Mouse (Mus musculus) embryonic facial prominence, embryonic 10.5 days (tissue): Measurements from ENCODE around the gene Tmem182. TPM values are rescaled to one million over a fixed set of nuclear protein-coding genes. Genes with fewer than 3 reads are reported as not detected.

ENCODE experiments used
- DNase-seq: peaks from one replicate; pipeline ENCODE4 v3.0.0-alpha.2; 2017; ENCODE audit warnings: low spot score
- H3K27ac ChIP-seq: fragments of 300-500 bp; sonication (generic); replicated peaks from 2 replicates; pipeline ENCODE4 v1.5.1; 2016; ENCODE audit warnings: mild to moderate bottlenecking
- H3K27me3 ChIP-seq: fragments of 300-500 bp; sonication (generic); replicated peaks from 2 replicates; pipeline ENCODE4 v1.6.1; 2016; ENCODE audit warnings: low read depth, mild to moderate bottlenecking; ENCODE audit not compliant: poor library complexity, severe bottlenecking
- H3K36me3 ChIP-seq: fragments of 300-500 bp; sonication (generic); replicated peaks from 2 replicates; pipeline ENCODE4 v1.6.1; 2016; ENCODE audit warnings: mild to moderate bottlenecking, moderate library complexity
- H3K4me1 ChIP-seq: fragments of 300-500 bp; sonication (generic); 2 replicates; pipeline ENCODE4 v1.6.1; 2016
- H3K4me3 ChIP-seq: fragments of 300-500 bp; sonication (generic); 2 replicates; pipeline ENCODE4 v1.5.1; 2016; ENCODE audit warnings: mild to moderate bottlenecking, moderate library complexity
- H3K9me3 ChIP-seq: fragments of 300-500 bp; sonication (generic); 2 replicates; pipeline ENCODE4 v1.6.1; 2016; ENCODE audit warnings: mild to moderate bottlenecking
- WGBS: fragments of 180-500 bp; shearing (Covaris S2); methylation state at CpG from one replicate; pipeline ENCODE4 v1.1.7; 2016; 5-methylcytosine and 5-hydroxymethylcytosine counted together
- polyA plus RNA-seq: library from polyadenylated mRNA; unstranded; fragments of >200 nt; fragmentation: Nextera tagmentation; extraction: Ambion mirVana; gene quantifications from 2 replicates; pipeline ENCODE4 v1.2.1, GENCODE M21; 2016

The Tmem182 gene
- polyA plus RNA-seq, 1 experiment from 2014 or later, result not detected

GRCm38 (mm10) chr1:40844616-40845015 lies 39.2 kb downstream of the Tmem182 start:
- Histone ChIP-seq H3K36me3 (no peaks in the 10 kb centered on the region), H3K27ac (no peak overlapping the region), H3K4me1 (0 out of 2 replicates have a peak, but pooled peaks cover 6% of the 10 kb centered on the region), H3K27me3 (no peaks in the 10 kb centered on the region), H3K9me3 (no peaks in the 10 kb centered on the region), H3K4me3 (no peak overlapping the region)
- DNase-seq, result peak; percentile 70

GRCm38 (mm10) chr1:40847196-40847938 lies 42.0 kb downstream of the Tmem182 start:
- H3K36me3 ChIP-seq, result no peaks in the 10 kb centered on the region
- WGBS, result 76% methylated on average over 2 of the region's 2 CpGs

DNA sequence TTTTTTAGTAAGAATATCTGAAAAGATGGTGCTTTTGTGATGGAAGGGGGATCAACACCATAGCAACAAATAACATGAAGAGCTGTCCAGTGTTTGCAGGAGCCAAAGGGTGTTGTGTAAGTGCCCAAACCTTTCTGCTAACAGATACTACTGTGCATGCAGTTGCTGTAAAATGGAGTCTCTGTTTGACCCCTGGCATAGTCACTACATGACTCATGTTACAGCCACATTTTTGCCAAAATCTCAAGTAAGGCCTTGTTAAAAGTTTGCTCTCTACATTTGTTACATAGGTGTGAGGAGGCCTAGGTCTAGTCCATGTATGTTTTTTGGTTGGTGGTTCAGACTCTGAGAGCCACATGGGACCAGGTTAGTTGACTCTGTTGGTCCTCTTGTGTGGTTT lies 45.9 kb downstream of the Tmem182 start:
- H3K27ac ChIP-seq, result no peak overlapping the region
- no peak overlapping the region for H3K4me3 ChIP-seq
- H3K36me3 ChIP-seq, result no peaks in the 10 kb centered on the region
- H3K9me3 ChIP-seq, result no peaks in the 10 kb centered on the region
- H3K4me1 ChIP-seq, result no peaks in the 10 kb centered on the region
- no peaks in the 10 kb centered on the region for H3K27me3 ChIP-seq
- DNase-seq, result no peak

More at GRCm38 (mm10) chr1:40847196-40847938, 42.0 kb downstream of the Tmem182 start:
- Histone ChIP-seq H3K27ac (no peak overlapping the region), H3K27me3 (no peaks in the 10 kb centered on the region), H3K4me3 (no peak overlapping the region), H3K9me3 (no peaks in the 10 kb centered on the region), H3K4me1 (no peaks in the 10 kb centered on the region)
- no peak for DNase-seq

DNA sequence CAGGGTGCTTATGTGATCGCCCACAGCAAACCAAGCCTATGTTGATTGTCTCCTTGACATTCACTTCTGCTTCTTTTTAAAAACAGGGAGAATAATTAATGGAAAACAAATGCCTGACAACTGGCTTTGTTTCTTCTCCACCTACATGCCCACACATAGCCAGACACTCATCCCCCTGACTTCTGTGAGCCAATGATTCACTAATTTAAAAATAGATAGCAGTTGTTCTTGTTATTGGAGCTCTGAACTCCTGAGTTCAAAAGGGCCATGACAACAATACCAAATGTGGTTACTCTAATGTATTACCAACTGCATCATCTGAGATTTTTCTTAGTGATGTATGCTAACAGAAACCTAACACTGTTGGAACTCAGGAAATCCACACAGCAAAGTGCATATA lies 49.9 kb downstream of the Tmem182 start:
- no peak for DNase-seq
- Histone ChIP-seq H3K4me3 (no peak overlapping the region), H3K4me1 (no peaks in the 10 kb centered on the region), H3K27ac (no peak overlapping the region), H3K36me3 (no peaks in the 10 kb centered on the region), H3K9me3 (no peaks in the 10 kb centered on the region), H3K27me3 (no peaks in the 10 kb centered on the region)
- WGBS, result 90% methylated on average over 1 of the region's 1 CpGs

DNA sequence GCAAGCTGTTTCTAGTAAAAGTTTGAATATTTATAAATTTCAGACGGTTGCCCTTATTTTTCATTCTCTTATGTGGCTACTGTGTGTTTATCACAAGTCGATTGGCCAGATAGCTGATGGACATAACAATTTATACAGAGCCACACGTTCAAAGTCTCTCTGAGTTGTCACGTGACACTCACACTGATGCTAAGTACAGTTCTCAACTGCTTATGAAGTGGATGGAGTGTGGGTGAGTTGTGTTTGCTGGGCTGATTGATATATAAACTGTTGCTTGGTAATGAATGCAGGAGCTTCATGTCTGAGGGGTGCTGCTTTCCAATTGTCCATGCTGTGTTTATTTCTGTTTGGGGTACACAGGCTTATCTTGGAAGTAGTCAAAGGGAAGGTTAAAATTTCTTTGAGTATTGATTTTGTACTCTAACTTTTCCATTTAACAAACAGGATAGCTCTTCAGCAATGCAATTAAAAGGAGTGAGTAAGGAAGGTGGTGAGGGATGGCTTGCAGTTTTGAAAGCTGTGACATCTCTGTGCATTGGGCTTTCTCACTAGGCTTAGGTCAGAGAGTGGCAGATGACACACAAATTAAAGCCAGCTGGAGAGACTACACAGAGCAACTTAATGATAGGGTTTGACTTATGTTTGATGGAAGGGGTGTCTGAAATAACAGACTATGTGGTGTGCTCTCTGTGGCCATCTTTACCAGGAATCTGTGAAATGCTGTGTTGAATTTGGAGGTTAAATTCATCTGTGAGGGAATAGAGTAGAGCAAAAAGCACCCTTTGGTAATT lies 51.6 kb downstream of the Tmem182 start:
- WGBS, result 86% methylated on average over 4 of the region's 4 CpGs
- no peak overlapping the region for H3K4me3 ChIP-seq
- H3K27ac ChIP-seq, result no peak overlapping the region
- H3K9me3 ChIP-seq, result no peaks in the 10 kb centered on the region
- no peaks in the 10 kb centered on the region for H3K4me1 ChIP-seq
- H3K27me3 ChIP-seq, result no peaks in the 10 kb centered on the region
- no peaks in the 10 kb centered on the region for H3K36me3 ChIP-seq
- no peak for DNase-seq

DNA sequence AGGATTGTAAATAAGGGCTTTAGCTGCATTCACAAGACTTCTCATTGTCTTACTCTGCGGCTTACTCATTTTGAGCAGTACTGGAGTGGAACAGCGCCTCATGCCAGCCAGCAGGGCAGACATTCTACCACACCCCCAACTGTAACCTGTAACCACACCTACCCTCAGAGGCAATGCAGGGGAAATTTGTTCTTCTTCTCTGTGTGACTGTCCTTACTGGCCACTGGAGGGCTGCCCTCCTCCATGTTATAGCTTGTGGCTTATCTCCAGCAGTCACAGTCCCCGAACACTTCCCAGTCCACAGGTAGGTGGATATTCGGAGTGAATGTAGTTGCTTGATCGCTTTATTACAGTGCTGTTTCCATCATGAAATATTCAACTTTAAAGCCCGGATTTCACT lies 59.6 kb downstream of the Tmem182 start:
- Histone ChIP-seq H3K36me3 (no peaks in the 10 kb centered on the region), H3K27me3 (no peaks in the 10 kb centered on the region), H3K4me3 (no peak overlapping the region), H3K27ac (no peak overlapping the region), H3K9me3 (no peaks in the 10 kb centered on the region), H3K4me1 (peaks cover 4% of the 10 kb centered on the region)
- 83% methylated on average over 6 of the region's 6 CpGs for WGBS
- DNase-seq, result no peak

- Histone ChIP-seq H3K36me3 (no peaks in the 10 kb centered on the region), H3K9me3 (no peaks in the 10 kb centered on the region), H3K27ac (no peak overlapping the region), H3K4me3 (no peak overlapping the region), H3K4me1 (peaks cover 12% of the 10 kb centered on the region), H3K27me3 (0 out of 2 replicates have a peak, but pooled peaks cover 5% of the 10 kb centered on the region)
- 80% methylated on average over 3 of the region's 3 CpGs for WGBS
- DNase-seq, result no peak
Observed at GRCm38 (mm10) chr1:40867106-40867505, 61.7 kb downstream of the Tmem182 start.

DNA sequence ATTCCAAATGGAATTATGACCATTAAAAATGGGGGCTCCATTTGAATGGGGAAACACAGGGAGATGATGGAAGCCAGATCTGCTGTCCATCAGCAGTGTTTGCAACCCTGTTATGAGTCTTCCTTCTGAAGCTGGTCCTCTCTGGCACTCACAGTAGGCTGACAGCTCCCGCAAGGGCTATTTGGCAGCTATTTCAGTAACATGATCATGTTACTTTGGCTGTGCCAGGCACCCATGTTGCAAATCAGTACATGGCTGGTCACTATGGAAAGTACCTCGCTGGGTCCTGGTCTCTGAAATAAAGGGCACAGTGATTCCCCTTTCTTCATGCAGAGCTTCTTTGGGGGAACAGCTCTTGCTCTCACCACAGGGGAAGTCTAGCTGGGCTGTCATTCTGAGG lies 62.2 kb downstream of the Tmem182 start:
- Histone ChIP-seq H3K27me3 (0 out of 2 replicates have a peak, but pooled peaks cover 5% of the 10 kb centered on the region), H3K36me3 (no peaks in the 10 kb centered on the region), H3K4me3 (no peak overlapping the region), H3K4me1 (peaks cover 12% of the 10 kb centered on the region), H3K9me3 (no peaks in the 10 kb centered on the region), H3K27ac (no peak overlapping the region)
- DNase-seq, result no peak
- WGBS, result 87% methylated on average over 2 of the region's 2 CpGs

GRCm38 (mm10) chr1:40873760-40874455 lies 68.5 kb downstream of the Tmem182 start:
- H3K9me3 ChIP-seq, result no peaks in the 10 kb centered on the region
- H3K36me3 ChIP-seq, result no peaks in the 10 kb centered on the region
- H3K27ac ChIP-seq, result no peak overlapping the region
- WGBS, result 74% methylated on average over 10 of the region's 10 CpGs
- no peak overlapping the region for H3K4me3 ChIP-seq
- peaks cover 24% of the 10 kb centered on the region for H3K4me1 ChIP-seq
- 0 out of 2 replicates have a peak, but pooled peaks cover 5% of the 10 kb centered on the region for H3K27me3 ChIP-seq
- no peak for DNase-seq

DNA sequence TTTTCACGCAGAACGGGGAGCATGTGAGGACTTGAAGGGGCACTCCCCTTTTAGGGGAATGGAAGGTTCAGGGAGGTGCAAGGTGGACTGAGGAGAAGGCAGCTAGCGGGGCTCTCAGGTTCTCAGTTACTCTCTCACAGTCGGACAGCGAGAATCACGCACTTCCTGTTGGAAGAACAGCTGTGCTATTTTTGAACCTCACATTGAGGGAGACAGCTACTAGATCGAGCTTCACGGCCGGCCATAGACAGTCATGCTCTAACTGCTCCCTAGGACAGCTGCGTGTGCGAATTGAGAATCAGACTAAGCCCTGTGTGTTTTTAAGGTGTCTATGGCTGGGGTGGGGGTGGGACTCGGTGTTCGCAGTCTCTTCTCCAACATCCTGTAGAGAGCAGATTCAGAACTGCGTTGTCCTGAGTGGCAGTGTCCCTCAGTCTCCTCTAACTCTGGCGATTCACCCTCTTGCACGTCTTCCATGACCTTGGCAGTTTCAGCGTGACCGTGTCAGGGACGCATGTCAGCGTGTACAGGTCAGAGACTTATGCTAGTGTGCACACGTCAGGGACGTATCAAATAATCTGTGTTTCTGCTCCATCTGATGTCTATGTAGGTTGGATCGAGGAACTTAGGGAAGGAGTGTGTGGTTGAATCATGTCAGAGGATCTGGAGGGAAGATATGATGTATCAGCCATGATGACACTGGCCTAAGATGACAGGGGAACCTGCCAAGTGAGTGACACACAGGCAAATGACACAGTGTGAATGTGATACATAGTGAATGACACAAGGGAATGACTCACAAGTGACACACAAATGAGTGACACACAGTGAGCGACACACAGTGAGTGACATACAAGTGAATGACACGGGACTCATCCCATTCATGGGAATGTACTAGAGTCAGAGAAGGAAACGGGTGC lies 69.3 kb downstream of the Tmem182 start:
- WGBS, result 84% methylated on average over 26 of the region's 26 CpGs
- H3K27me3 ChIP-seq, result 0 out of 2 replicates have a peak, but pooled peaks cover 5% of the 10 kb centered on the region
- H3K9me3 ChIP-seq, result no peaks in the 10 kb centered on the region
- no peak overlapping the region for H3K4me3 ChIP-seq
- no peak overlapping the region for H3K27ac ChIP-seq
- peaks cover 23% of the 10 kb centered on the region for H3K4me1 ChIP-seq
- DNase-seq, result no peak
- no peaks in the 10 kb centered on the region for H3K36me3 ChIP-seq

GRCm38 (mm10) chr1:40879051-40879450 lies 73.7 kb downstream of the Tmem182 start:
- Histone ChIP-seq H3K36me3 (no peaks in the 10 kb centered on the region), H3K4me1 (peaks cover 22% of the 10 kb centered on the region), H3K9me3 (no peaks in the 10 kb centered on the region), H3K4me3 (no peak overlapping the region), H3K27ac (no peak overlapping the region), H3K27me3 (no peaks in the 10 kb centered on the region)
- 21% methylated on average over 9 of the region's 9 CpGs for WGBS
- DNase-seq, result peak; percentile 69

GRCm38 (mm10) chr1:40879526-40879925 lies 74.1 kb downstream of the Tmem182 start:
- Histone ChIP-seq H3K27ac (no peak overlapping the region), H3K4me3 (no peak overlapping the region), H3K36me3 (no peaks in the 10 kb centered on the region), H3K9me3 (no peaks in the 10 kb centered on the region), H3K4me1 (peaks cover 20% of the 10 kb centered on the region), H3K27me3 (no peaks in the 10 kb centered on the region)
- 77% methylated on average over 6 of the region's 6 CpGs for WGBS
- no peak for DNase-seq
